Mouse (Mus musculus) CH12.LX (cell line): ENCODE results near the gene Sdr39u1. TPM values are rescaled to one million over a fixed set of nuclear protein-coding genes. Genes with fewer than 3 reads are reported as not detected.

Experiments used
- DNase-seq: peaks from one replicate; pipeline ENCODE4 v3.0.0-alpha.2; 2013; ENCODE audit errors: extremely low read depth
- H3K27ac ChIP-seq: 2 replicates; pipeline ENCODE4 v1.5.1; 2012; ENCODE audit warnings: low read depth, mild to moderate bottlenecking, control low read depth, moderate library complexity; ENCODE audit not compliant: insufficient read depth
- H3K27me3 ChIP-seq: replicated peaks from 2 replicates; pipeline ENCODE3; 2012; ENCODE audit warnings: inconsistent platforms
- H3K36me3 ChIP-seq, 2 experiments: replicated peaks in 1 of 2; 2 replicates each; pipeline versions ENCODE3 to v1.6.1; 2012; ENCODE audit warnings: inconsistent platforms in 1 of 2, low read length in 1 of 2, mild to moderate bottlenecking in 1 of 2, mixed read lengths in 1 of 2, moderate library complexity in 1 of 2; ENCODE audit not compliant: control insufficient read depth in 1 of 2, insufficient read depth in 1 of 2
- H3K4me1 ChIP-seq, 2 experiments: 2 replicates each; pipeline ENCODE4 v1.6.1; 2012; ENCODE audit warnings: inconsistent platforms in 1 of 2, moderate library complexity in 1 of 2; ENCODE audit not compliant: insufficient read depth in 2 of 2, control insufficient read depth in 1 of 2
- H3K4me2 ChIP-seq: 2 replicates; pipeline ENCODE4 v1.6.1; 2012; ENCODE audit warnings: low read depth, mild to moderate bottlenecking, control low read depth; ENCODE audit not compliant: poor library complexity, insufficient read depth, severe bottlenecking
- H3K4me3 ChIP-seq, 3 experiments: fragments of 150-350 bp in 1 of 3; sonication (generic) in 1 of 3; replicated peaks in 1 of 3; 2 replicates each; pipeline versions ENCODE3 to v1.5.1; 2011 to 2012; ENCODE audit warnings: low read depth in 2 of 3, low read length in 2 of 3, mild to moderate bottlenecking in 2 of 3, moderate library complexity in 2 of 3, control low read depth in 1 of 3, improper control_type of control experiment in 1 of 3, inconsistent platforms in 1 of 3, mixed read lengths in 1 of 3; ENCODE audit not compliant: poor library complexity in 1 of 3
- H3K79me2 ChIP-seq: replicated peaks from 2 replicates; pipeline ENCODE4 v1.6.1; 2012; ENCODE audit warnings: mild to moderate bottlenecking, moderate library complexity; ENCODE audit not compliant: control insufficient read depth, poor library complexity, insufficient read depth, severe bottlenecking; ENCODE audit errors: extremely low read depth
- H3K9ac ChIP-seq: 2 replicates; pipeline ENCODE4 v1.6.1; 2012; ENCODE audit warnings: low read depth, mild to moderate bottlenecking, control low read depth, moderate library complexity; ENCODE audit not compliant: insufficient read depth
- H3K9me3 ChIP-seq: replicated peaks from 2 replicates; pipeline ENCODE3; 2012; ENCODE audit warnings: low read length, inconsistent platforms, mixed read lengths
- BHLHE40 ChIP-seq: IDR thresholded peaks from 2 replicates; pipeline ENCODE4 v1.6.1; 2011; ENCODE audit warnings: mild to moderate bottlenecking, low read depth, low read length, improper control_type of control experiment
- CHD1 ChIP-seq: IDR thresholded peaks from 2 replicates; pipeline ENCODE4 v1.6.1; 2012; ENCODE audit warnings: low read depth, low read length, improper control_type of control experiment, inconsistent platforms
- CHD2 ChIP-seq: IDR thresholded peaks from 2 replicates; pipeline ENCODE4 v1.6.1; 2011; ENCODE audit warnings: low read length, improper control_type of control experiment
- ELF1 ChIP-seq: IDR thresholded peaks from 2 replicates; pipeline ENCODE4 v1.6.1; 2014; ENCODE audit warnings: low read depth, mild to moderate bottlenecking, inconsistent platforms, low read length, improper control_type of control experiment
- GABPA ChIP-seq: IDR thresholded peaks from 2 replicates; pipeline ENCODE4 v1.6.1; 2012; ENCODE audit warnings: low read depth, low read length, improper control_type of control experiment, inconsistent platforms; ENCODE audit not compliant: insufficient replicate concordance
- JUN ChIP-seq: IDR thresholded peaks from 2 replicates; pipeline ENCODE4 v1.6.1; 2011; ENCODE audit warnings: low read depth, mild to moderate bottlenecking, low read length, improper control_type of control experiment, moderate library complexity; ENCODE audit not compliant: insufficient read depth
- JUND ChIP-seq: conservative IDR thresholded peaks from 2 replicates; pipeline ENCODE4 v1.6.1; 2011; ENCODE audit warnings: low read depth, low read length, improper control_type of control experiment
- KAT2A ChIP-seq: IDR thresholded peaks from 2 replicates; pipeline ENCODE4 v1.6.1; 2012; ENCODE audit warnings: low read length, improper control_type of control experiment, inconsistent platforms; ENCODE audit not compliant: insufficient replicate concordance
- MAFK ChIP-seq: IDR thresholded peaks from 2 replicates; pipeline ENCODE4 v1.6.1; 2011; ENCODE audit warnings: low read length, improper control_type of control experiment; ENCODE audit not compliant: insufficient replicate concordance
- MAZ ChIP-seq: IDR thresholded peaks from 2 replicates; pipeline ENCODE4 v1.6.1; 2012; ENCODE audit warnings: low read depth, mild to moderate bottlenecking, inconsistent platforms, low read length, improper control_type of control experiment, moderate library complexity
- MXI1 ChIP-seq: IDR thresholded peaks from 2 replicates; pipeline ENCODE4 v1.6.1; 2011; ENCODE audit warnings: mild to moderate bottlenecking, low read depth, low read length, improper control_type of control experiment
- MYC ChIP-seq: IDR thresholded peaks from 2 replicates; pipeline ENCODE4 v1.6.1; 2011; ENCODE audit warnings: low read depth, mild to moderate bottlenecking, improper control_type of control experiment, low read length
- NRF1 ChIP-seq: IDR thresholded peaks from 2 replicates; pipeline ENCODE4 v1.6.1; 2014; ENCODE audit warnings: low read depth, mild to moderate bottlenecking, inconsistent platforms, low read length, improper control_type of control experiment, moderate library complexity
- PAX5 ChIP-seq: IDR thresholded peaks from 2 replicates; pipeline ENCODE4 v1.6.1; 2012; ENCODE audit warnings: low read length, inconsistent platforms, mixed read lengths
- POLR2A ChIP-seq: IDR thresholded peaks from 2 replicates; pipeline ENCODE4 v1.6.1; 2011; ENCODE audit warnings: low read depth, mild to moderate bottlenecking, improper control_type of control experiment, low read length
- POLR2AphosphoS2 ChIP-seq: IDR thresholded peaks from 2 replicates; pipeline ENCODE4 v1.6.1; 2011; ENCODE audit warnings: low read depth, low read length, improper control_type of control experiment
- SIN3A ChIP-seq: IDR thresholded peaks from 2 replicates; pipeline ENCODE4 v1.6.1; 2012; ENCODE audit warnings: low read length, improper control_type of control experiment, inconsistent platforms
- TBP ChIP-seq: conservative IDR thresholded peaks from 2 replicates; pipeline ENCODE4 v1.6.1; 2011; ENCODE audit warnings: low read depth, low read length, improper control_type of control experiment
- TCF12 ChIP-seq: IDR thresholded peaks from 2 replicates; pipeline ENCODE4 v1.6.1; 2014; ENCODE audit warnings: low read depth, mild to moderate bottlenecking, inconsistent platforms, low read length, improper control_type of control experiment
- USF1 ChIP-seq: IDR thresholded peaks from 2 replicates; pipeline ENCODE4 v1.6.1; 2014; ENCODE audit warnings: low read depth, mild to moderate bottlenecking, inconsistent platforms, low read length, improper control_type of control experiment
- ZMIZ1 ChIP-seq: IDR thresholded peaks from 2 replicates; pipeline ENCODE4 v1.6.1; 2012; ENCODE audit warnings: low read depth, mild to moderate bottlenecking, inconsistent platforms, low read length, improper control_type of control experiment
- dilution Hi-C: fragments of 300-500 bp; cut with MboI; formaldehyde crosslinking; loops from 2 replicates; pipeline ENCODE4 v1.14.3; 2020; ENCODE audit warnings: low sequenced_read_pairs; ENCODE audit not compliant: extremely low pct_unique_long_range_greater_than_20kb, extremely low pct_ligation_motif_present
- in situ Hi-C: fragments of 300-500 bp; cut with MboI; formaldehyde crosslinking; loops from 3 replicates; pipeline ENCODE4 v1.14.3; 2019; ENCODE audit warnings: low sequenced_read_pairs, low pct_ligation_motif_present, low pct_unique_long_range_greater_than_20kb, mixed read lengths
- polyA plus RNA-seq: library from polyadenylated mRNA; unstranded; fragments of >175 nt; gene quantifications from 2 replicates; pipeline ENCODE4 v1.2.1, GENCODE M21; 2012; ENCODE audit warnings: low read depth; ENCODE audit not compliant: insufficient read length
- total RNA-seq, 2 experiments: library from RNA; depleted of rRNA; stranded (reverse); fragments of 300-350 nt in 1 of 2; fragments of >200 nt in 1 of 2; gene quantifications; 2 replicates each; pipeline ENCODE4 v1.2.3; 2012 to 2014

Gene Sdr39u1
- total and polyA plus RNA-seq, 3 experiments, result 61.4 to 90.8 (median 66.7) TPM

- no peak overlapping the region for H3K9ac ChIP-seq
- no peak overlapping the region for H3K4me2 ChIP-seq
- no peaks in the 10 kb centered on the region for H3K9me3 ChIP-seq
- dilution Hi-C loops (no loop called here), in situ Hi-C loops (loop anchor here (5.0 kb wide), 1 partner anchor 41 kb away; the partner anchor contains the start of gene Nfatc4)
- H3K27me3 ChIP-seq, result peaks cover 17% of the 10 kb centered on the region
- peaks cover 2 to 13% of the 10 kb centered on the region in 2 experiments; a peak in 3 of 4 replicates for H3K4me1 ChIP-seq
- no peak overlapping the region for H3K4me3 ChIP-seq
- no peak overlapping the region for H3K27ac ChIP-seq
- no peak for DNase-seq
- H3K79me2 ChIP-seq, result no peaks in the 10 kb centered on the region
- no peaks in the 10 kb centered on the region for H3K36me3 ChIP-seq
- TF ChIP-seq POLR2AphosphoS2 (no peak), MXI1 (no peak), KAT2A (no peak), TBP (no peak), TCF12 (no peak), POLR2A (no peak), MAFK (no peak), PAX5 (no peak), GABPA (no peak), ZMIZ1 (no peak), MYC (no peak), CHD1 (no peak), MAZ (no peak)
Measured at GRCm38 (mm10) chr14:55862970-55863369, 37.1 kb downstream of the Sdr39u1 start.

DNA sequence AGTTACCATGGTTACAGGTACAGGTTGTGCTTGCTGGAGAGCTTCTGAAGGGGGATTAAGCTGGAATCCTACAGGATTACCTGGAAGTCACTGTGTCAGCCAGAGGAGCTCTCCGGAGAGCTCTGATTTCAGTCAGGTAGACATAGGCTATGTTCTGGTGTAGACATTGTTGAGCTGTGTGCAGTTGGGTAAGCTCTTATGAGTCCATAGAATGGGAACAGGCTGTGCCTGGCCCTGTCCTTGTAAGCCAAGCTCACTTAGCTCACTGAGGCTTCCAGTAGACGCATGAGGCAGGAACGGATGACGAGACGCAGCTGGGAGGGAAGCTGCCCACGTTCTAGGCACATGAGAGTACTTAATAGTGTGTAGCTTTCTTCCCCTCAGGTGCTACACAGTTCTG, 37.9 kb downstream of the Sdr39u1 start:
- H3K4me1 ChIP-seq, result peaks cover 0 to 8% of the 10 kb centered on the region in 2 experiments; a peak in 2 of 4 replicates
- in situ Hi-C loops, result loop anchor here (5.0 kb wide), 1 partner anchor 40 kb away; the partner anchor contains the start of gene Nfatc4
- H3K4me2 ChIP-seq, result no peak overlapping the region
- no peaks in the 10 kb centered on the region for H3K79me2 ChIP-seq
- dilution Hi-C loops, result no loop called here
- no peak overlapping the region for H3K9ac ChIP-seq
- TF ChIP-seq BHLHE40 (no peak), CHD2 (no peak), JUND (no peak), JUN (no peak), SIN3A (no peak), NRF1 (no peak), USF1 (no peak), ELF1 (no peak)
- no peaks in the 10 kb centered on the region for H3K9me3 ChIP-seq
- H3K27ac ChIP-seq, result no peak overlapping the region
- peaks cover 17% of the 10 kb centered on the region for H3K27me3 ChIP-seq
- no peak overlapping the region for H3K4me3 ChIP-seq
- no peak for DNase-seq
- no peaks in the 10 kb centered on the region for H3K36me3 ChIP-seq
